Mouse (Mus musculus) urinary bladder, adult 18-20 months (tissue): Measurements from ENCODE around the gene Slc44a4.
A peak's percentile ranks its signal among the peaks of the same experiment; 100 is the strongest.

ENCODE experiments used
- DNase-seq, 2 experiments: peaks; one replicate each; pipeline ENCODE4 v3.0.0; 2022; ENCODE audit warnings: low spot score in 2 of 2, mixed read lengths in 2 of 2

Slc44a4 gene

DNA sequence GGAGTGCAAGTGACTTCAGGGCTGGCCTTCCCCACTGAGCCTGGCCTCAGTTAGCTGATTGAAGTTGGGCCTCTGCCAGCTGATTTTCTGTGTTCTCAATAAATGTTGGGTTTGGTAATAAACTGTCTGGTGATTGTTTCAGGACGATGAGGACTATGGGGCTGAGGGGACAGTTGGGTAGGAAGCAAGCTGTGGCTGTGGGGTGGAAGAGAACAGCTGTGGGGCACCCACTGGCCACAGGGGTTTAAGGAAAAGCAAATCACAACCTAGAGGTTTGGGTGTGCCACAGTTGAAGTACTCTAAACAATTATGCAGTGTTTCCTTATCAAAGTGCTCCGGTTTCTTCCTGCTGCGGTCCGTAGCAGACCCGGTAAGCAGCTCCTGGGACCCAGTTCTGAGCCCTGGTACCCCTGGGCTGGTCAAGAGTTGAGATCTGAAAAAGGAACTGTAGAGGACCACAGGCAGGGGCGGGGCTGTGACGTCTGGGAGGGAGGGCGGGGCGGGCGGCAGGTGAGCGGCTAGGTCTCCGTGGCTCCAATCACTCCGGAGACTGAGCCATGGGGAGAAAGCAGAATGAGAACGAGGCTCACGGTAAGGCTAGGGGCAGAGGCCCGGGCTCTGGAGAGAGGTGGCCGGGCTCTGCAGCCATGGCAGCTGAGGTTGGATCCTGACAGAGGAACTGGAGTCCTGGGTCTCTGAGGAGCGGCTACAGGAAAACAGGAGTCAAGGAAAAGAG lies at the start of gene Slc44a4:
TSS of gene Slc44a4 (plus strand) at position 537 of the 736 bp plus-strand sequence.
- no peak for DNase-seq

- DNase-seq = no peak
Observed at GRCm38 (mm10) chr17:34865981-34866380, 48.3 kb upstream of the Slc44a4 start.

GRCm38 (mm10) chr17:34874321-34874720 lies 39.9 kb upstream of the Slc44a4 start:
- no peak for DNase-seq

- no peak for DNase-seq
Observed at GRCm38 (mm10) chr17:34879336-34879879, 34.9 kb upstream of the Slc44a4 start, which contains the start of gene Zbtb12. Zbtb12 (plus strand) TSS chr17:34879483.

- DNase-seq = no peak
Observed at GRCm38 (mm10) chr17:34881166-34881565, 33.1 kb upstream of the Slc44a4 start.

DNA sequence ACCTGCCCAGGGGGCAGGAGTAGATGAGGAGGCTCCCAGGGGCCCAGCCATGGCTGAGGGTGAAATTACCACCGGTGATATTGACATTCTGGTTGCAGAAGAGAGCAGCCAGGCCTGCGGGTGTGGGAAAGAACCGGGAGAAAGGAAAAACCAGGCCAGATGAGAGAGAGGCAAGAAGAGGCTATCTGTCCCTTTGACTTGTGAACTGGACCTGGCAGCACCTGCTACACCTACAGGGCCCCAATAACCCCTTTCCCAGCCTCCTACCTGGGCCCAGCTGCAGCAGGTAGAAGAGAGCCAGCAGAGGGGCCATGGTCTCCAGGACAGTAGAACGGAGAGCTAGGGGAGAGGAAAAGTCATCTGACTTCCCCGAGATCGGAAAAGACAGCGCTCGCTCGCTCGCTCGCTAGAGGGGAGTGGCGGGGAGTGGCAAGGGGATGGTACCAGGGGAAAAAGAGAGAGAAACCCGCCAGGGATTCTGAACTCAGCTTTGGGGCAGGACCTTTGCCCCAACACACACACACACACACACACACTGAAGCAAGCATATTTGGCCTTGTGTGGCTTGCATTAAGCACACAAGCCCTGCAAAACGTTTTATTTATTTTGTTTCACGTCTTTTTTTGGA lies 32.5 kb upstream of the Slc44a4 start, which contains the start of gene Gm20547:
TSS of gene Gm20547 (minus strand) at position 360 of the 628 bp plus-strand sequence.
- no peak for DNase-seq

DNA sequence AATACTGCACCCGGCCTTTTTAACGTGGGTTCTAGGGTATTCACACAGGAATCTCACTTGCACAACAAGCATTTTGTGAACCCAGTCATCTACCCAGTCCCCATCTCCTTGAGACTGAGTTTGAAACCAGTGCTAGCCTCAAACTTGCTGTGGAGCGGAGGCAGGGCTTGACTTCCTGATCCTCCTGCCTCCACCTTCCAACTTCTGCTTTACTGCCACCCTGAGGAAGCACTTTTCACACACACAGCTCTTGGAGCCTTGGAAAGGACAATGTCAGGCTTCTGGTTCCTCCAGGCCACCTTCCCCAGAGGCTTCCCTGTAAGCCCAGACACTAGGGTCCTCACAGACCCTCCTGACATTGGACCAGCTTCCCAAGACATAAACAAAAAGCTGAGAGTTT lies 30.9 kb upstream of the Slc44a4 start:
- DNase-seq = no peak

DNA sequence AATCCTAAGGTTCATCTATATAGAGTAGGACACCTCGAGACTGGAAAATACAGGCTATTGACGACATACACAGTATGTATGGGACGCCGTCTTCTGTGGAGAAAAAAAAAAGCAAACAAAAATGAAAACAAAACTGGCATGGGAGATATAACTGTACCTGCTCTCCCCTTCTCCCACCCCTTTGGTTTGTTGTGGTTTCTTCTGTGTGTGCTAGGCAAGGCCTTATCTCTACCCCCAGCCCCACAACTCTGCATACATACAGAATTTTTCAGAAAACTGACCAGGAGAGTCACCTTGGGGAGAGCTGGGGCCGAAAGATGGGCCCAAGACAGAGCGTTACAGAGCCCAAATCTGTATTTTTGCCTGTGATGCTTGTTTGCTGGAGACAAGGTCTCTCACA lies 29.6 kb upstream of the Slc44a4 start:
- no peak for DNase-seq

DNA sequence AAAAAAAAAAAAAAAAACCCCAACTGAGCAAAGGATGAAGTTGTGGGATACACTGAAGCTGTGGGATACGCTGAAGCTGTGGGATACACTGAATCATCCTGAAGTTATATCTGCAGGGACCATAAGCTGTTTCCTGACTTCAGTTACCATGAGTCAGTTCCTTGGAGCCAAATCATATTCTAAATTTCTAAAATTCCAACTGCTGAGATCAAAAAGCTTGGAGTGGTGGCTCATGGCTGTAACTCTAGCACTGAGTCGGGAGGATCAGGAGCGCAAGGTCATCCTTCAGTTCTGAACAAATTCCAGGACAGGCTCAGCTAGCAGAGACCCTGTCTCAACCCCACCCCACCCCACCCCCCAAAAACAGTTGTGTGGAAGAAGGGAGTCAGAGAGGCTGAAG lies 28.7 kb upstream of the Slc44a4 start:
- no peak for DNase-seq

DNA sequence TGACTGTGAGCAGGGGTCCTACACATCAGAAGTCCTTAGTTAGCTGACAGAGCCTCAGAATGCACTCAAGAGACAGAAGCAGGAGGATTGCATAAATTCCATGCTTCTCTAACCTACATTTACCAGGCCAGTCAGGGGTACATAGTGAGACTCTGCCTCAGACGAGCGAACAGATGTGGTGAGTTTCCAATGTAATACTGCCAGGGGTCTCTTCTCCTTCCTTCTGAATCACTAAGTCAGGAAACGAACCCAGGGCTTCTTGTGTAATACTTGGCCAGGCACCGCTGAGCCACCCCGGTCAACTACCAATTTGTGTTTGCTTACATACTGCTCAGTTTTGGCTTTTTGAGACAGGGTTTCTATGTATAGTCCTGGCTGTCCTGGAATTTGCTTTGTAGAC lies 26.3 kb upstream of the Slc44a4 start:
- no peak for DNase-seq

DNA sequence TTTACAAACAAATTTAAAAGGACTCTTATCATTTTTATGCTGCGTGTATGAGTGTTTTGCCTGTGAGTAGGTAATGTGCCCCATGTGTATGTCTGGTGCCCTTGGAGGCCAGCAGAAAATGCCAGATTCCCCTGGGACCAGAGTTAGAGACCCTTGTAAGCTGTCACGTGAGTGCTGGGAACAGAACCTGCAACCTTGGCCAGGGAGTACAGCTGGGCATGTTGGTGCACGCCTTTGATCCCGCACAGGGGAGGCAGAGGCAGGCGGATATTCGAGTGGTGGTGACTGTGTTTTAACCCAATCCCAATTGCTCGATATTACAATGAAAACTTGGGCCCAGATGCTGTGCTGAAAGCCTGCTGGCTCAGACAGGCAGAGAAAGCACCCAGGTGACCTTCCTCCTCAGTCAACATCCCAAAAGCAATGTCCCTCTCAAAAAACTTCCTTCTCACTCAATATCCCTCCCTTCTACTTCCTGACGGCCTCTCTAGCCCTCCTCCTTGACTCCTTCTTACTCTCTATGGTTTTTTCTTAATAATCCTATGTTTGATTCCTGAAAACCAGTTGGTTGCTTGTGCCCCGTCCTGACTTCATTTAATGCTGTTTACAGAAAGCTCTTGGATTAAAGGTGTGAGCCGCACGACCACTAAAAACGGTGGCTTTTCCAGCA lies 24.1 kb upstream of the Slc44a4 start:
- DNase-seq = no peak

DNA sequence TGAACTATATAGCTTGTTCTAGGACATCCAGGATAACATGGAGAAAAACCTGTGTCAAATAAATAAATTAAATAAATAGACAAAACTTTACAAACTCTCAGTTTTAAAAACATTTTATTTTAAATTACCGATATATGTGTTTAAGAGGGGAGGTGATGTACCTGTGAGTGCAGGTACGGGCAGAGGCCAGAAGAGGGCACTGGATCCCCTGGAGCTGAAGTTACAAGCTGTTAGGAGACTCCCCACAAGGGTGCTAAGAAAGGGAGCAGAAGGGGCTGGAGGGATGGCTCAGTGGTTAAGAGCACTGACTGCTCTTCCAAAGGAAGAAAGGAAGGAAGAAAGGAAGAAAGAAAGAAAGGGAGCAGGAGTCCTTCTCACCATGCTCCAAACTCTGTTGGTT lies 22.9 kb upstream of the Slc44a4 start:
- DNase-seq = no peak

GRCm38 (mm10) chr17:34893072-34893824 lies 21.0 kb upstream of the Slc44a4 start:
- DNase-seq = no peak

- DNase-seq = peak; percentile 86 to 93
Observed at GRCm38 (mm10) chr17:34894074-34894597, 20.1 kb upstream of the Slc44a4 start.

DNA sequence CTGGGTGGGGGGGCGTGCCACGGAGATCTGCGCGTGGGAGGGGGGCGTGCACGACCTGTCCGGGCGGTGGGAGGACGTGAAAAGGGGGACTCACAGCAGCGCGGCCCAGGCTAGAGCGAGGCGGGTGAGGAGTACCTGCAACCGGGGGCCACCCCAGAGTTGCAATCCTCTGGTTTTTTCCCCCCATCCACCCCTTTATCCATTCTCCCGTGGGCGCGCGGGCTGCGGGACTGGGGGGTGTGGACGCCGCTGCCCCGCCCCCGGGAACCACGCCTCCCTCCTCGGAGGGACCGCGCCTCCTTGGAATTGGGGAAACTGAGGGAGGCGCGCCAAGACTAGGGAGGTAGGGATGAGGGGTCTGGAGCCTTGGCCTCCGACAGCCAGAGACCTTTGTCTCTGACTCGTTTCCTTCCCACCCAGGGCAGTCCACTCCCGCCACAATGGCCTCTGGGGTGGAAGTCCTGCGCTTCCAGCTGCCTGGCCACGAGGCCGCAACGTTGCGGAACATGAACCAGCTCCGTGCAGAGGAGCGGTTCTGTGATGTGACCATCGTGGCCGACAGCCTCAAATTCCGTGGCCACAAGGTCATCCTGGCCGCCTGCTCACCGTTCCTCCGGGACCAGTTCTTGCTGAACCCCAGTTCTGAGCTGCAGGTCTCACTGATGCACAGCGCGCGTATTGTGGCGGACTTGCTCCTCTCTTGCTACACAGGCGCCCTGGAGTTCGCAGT lies 19.3 kb upstream of the Slc44a4 start:
- DNase-seq = peak; percentile 52 to 70

DNA sequence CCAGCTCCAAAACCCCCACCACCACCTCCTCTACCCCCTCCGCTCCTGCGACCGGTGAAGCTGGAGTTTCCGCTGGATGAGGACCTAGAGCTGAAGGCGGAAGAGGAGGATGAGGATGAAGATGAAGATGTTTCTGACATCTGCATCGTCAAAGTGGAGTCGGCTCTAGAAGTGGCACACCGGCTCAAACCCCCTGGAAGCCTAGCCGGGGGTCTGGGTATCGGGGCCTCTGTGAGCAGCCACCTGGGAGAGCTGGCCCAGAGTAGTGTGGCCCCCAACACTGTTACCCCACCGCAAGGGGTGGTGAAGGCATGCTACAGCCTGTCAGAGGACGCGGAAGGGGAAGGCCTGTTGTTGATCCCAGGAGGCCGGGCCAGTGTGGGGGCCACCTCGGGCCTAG lies 18.5 kb upstream of the Slc44a4 start:
- DNase-seq = no peak

DNA sequence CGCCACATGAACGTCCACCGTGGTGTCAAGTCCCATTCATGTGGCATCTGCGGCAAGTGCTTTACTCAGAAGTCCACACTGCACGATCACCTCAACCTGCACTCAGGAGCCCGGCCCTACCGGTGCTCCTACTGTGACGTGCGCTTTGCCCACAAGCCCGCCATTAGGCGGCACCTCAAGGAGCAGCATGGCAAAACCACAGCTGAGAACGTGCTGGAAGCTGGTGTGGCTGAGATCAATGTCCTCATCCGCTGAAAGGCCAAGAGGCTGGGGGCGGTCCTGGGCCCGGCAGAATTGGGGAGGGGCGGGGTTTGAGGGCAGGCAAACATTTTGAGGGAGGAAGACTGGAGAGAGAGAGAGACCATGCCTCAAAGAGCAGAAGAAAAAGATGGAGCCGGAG lies 17.9 kb upstream of the Slc44a4 start:
- DNase-seq = no peak

- peak in 1 of 2 experiments; percentile 35 for DNase-seq
Observed at GRCm38 (mm10) chr17:34897373-34898159, 16.7 kb upstream of the Slc44a4 start.

- peak; percentile 75 to 85 for DNase-seq
Observed at GRCm38 (mm10) chr17:34898160-34898586, 16.1 kb upstream of the Slc44a4 start, which contains the start of the genes C2 and Ehmt2. C2 (minus strand) TSS chr17:34898265. Ehmt2 (plus strand) TSS chr17:34898469.

- DNase-seq = no peak
Observed at GRCm38 (mm10) chr17:34898706-34899052, 15.6 kb upstream of the Slc44a4 start.
